Mouse (Mus musculus) thymus, adult 2 months (tissue): ENCODE data around the gene Napsa.

ENCODE experiments used
- CTCF ChIP-seq: fragments of 200-500 bp; IDR thresholded peaks from 2 replicates; pipeline ENCODE4 v1.5.1; 2012; ENCODE audit warnings: mild to moderate bottlenecking, control low read depth, low read length, moderate library complexity, borderline replicate concordance; ENCODE audit not compliant: control insufficient read depth, poor library complexity, insufficient read depth; ENCODE audit errors: extremely low read depth
- POLR2A ChIP-seq: fragments of 200-500 bp; IDR thresholded peaks from 2 replicates; pipeline ENCODE4 v1.6.1; 2012; ENCODE audit warnings: mild to moderate bottlenecking, low read length, control low read depth, moderate library complexity; ENCODE audit not compliant: control insufficient read depth, poor library complexity, insufficient read depth; ENCODE audit errors: extremely low read depth

- TF ChIP-seq CTCF = no peak
- no peak for TF ChIP-seq POLR2A
Measured at GRCm38 (mm10) chr7:44536590-44536968, 35.6 kb upstream of the Napsa start.
